Mouse (Mus musculus) left cerebral cortex, postnatal 36 days (tissue): ENCODE data around the gene Irf3. TPM values are rescaled to one million over a fixed set of nuclear protein-coding genes. Genes with fewer than 3 reads are reported as not detected.
"Not testable (repeated sequence)": the region's sequence is repeated elsewhere in the genome, so short reads cannot be mapped to it uniquely, and the experiment has no call there.

ENCODE experiments used
- DNase-seq, 2 experiments: peaks; one replicate each; pipeline ENCODE4 v3.0.0; 2021 to 2022; ENCODE audit warnings: low spot score in 2 of 2, mixed read lengths in 1 of 2
- intact Hi-C: fragments of 180-260 bp; cut with DNase I; formaldehyde crosslinking; loops from one replicate; pipeline ENCODE4 v1.15.1; 2025
- total RNA-seq, 2 experiments: library from RNA; stranded (reverse); gene quantifications; 2 replicates each; pipeline ENCODE4 v1.2.3; 2021

Gene Irf3
- total RNA-seq, 2 experiments from 2014 or later = 29.2 to 38.7 TPM

DNA sequence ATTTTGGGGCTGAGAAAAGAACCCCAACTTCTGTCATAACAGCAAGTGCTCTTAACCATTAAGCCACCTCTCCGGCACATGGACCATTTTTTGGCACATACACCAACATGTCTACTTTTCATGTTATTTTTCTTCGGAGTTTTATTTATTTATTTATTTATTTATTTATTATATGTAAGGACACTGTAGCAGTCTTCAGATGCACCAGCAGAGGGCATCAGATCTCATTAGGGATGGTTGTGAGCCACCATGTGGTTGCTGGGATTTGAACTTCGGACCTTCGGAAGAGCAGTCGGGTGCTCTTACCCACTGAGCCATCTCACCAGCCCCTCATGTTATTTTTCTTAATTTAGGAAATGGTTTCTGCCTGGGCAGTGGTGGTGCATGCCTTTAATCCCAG is 26.3 kb downstream of the Irf3 start:
- DNase-seq, intact Hi-C loops: not testable (repeated sequence)

DNA sequence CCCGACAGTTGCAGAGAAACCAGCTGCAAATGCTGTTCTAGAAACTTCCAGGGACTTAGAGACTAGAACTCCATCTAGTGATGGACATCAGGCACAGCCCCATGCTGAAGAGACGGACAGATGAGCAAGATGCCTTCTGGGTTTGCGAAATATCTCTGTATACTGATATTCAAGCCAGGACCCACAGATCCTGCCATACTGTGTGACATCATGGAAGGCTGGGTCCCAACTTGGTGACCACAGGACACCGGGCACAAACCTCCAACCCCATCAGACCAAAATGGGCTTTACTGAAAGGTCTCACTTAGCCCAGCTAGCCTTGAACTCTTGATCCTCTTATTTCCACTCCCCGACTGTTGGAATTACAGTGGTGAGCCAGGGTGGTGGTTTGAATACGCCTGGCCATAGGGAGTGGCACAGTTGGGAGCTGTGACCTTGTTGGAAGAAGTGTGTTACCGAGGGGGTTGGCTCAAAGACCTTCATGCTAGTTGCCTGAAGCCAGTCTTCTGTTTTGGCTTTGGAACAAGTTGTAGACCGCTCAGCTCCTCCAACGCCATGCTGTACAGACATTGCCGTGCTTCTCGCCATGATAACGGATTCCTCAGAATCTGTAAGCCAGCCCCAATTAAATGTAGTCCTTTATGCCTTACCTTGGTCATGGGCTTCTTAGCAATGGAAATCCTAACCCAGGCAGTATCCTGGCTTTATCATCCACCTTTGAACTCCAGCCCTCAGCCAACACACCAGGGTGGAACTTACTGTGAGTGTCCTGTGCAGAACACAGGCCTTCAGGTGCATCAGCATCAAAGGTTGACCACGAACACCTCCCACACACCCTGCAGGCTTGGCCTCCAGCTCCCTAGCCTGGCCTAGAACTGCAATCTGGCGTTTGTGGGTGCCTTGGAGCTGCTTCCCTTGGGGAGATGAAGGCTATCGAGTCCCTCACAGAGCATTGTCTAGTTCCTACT is 27.1 kb downstream of the Irf3 start:
- intact Hi-C loops = no loop called here
- no peak for DNase-seq

DNA sequence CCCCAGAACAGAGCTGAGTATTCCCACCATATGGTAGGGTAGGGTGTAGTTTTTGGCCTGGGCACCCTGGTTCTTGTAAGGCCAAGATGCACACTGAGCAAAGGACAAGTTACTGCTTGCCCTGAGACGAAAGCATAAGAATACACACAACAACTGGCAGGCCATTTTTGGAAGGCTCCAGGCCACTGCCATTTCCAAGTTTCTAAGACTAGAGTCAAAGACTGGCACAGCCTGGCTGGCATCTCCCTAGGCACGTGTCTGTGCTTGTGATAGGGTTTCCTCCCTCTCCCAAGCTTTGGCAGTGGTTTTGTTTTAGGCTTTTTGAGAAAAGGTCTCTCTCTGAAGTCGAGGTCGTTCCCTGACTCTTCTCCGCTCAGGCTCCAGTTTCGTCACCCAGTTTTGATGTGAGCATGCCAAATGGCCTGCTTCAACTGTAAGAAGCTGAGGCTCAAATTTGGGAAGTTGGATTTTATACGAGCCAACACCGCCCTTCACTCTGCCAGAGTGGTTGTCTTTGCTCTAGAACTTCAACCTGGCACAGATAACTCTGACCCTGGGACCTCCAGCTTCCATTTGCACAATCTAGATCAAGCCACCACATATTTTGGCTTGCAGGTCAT is 28.3 kb downstream of the Irf3 start:
- no peak for DNase-seq
- intact Hi-C loops = no loop called here

DNA sequence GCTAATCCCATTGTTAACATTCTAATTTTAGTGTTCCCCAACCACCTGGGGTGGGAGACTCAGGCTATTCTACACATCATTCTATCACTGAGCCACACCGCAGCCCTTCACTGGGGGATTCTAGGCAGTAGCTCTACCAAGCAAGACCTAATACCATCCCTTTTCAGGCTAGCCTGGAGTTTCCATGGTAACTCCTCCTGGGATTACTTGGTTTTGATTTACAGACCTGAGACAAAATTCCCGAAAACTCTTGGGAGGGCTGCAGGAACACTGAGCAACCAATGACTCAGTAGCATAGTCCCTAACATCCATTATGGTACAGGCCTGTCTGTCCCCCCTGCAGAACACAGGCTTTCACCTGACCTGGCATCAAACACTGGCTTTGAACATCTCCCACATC is 28.8 kb downstream of the Irf3 start:
- no peak for DNase-seq
- intact Hi-C loops = no loop called here

DNA sequence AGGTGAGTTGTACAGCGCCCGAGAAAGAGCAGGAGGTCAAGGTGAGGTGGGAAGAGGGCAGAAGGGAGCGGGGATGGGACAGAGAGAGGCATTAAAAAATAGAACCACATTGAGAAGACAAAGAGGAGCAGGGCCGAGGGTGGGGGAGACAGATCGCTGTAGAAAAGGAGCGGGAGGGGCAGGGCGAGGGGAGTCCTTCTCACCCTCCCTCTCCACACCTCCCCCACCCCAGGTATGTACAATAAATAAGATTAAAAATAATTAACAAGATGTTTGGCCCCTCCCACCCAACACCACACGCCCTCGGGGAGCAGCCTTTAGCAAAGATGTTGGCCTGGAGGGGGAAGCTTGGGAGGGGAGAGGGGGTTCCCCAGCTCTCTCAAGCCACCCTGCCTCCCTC is 30.3 kb downstream of the Irf3 start:
- no peak for DNase-seq
- intact Hi-C loops = no loop called here

DNA sequence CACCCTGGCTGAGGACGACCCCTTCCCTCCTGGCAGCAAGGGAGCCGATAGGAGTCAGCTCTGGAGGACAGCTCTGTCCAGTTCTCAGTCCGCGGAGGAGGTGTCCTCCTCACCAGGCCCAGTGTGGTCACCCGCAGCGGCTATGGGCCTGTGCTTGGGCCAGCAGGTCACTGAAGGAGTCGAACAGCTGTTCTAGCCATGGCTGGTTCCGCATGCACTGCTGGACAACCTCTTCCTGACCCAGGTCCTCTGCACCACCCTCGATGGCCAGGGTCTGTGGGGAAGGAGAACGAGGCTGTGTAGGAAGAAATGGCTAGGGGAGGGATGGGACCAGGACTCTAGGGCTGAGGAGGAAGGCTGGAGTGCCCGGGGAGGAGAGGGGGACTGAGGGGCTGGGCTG is 30.9 kb downstream of the Irf3 start:
- intact Hi-C loops = no loop called here
- DNase-seq = no peak

DNA sequence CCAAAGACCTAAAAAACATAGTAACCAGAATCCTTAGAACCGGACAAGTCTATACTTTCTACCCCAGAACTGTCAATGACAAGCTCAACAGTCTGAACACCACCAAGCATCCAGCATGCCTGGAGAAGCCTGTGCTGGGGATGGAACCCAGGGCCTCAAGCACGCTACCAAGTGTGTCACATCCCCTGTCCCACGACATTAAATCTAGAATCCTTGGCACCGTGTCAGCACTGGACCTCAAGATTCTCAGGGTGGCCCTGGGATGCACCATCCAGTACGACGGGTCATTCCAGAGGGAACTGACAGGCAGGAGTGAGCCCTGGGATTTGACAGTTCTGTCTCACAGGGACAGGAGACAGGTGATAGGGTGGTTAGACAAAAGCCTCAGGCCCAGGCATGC is 32.5 kb downstream of the Irf3 start:
- intact Hi-C loops = no loop called here
- no peak for DNase-seq

DNA sequence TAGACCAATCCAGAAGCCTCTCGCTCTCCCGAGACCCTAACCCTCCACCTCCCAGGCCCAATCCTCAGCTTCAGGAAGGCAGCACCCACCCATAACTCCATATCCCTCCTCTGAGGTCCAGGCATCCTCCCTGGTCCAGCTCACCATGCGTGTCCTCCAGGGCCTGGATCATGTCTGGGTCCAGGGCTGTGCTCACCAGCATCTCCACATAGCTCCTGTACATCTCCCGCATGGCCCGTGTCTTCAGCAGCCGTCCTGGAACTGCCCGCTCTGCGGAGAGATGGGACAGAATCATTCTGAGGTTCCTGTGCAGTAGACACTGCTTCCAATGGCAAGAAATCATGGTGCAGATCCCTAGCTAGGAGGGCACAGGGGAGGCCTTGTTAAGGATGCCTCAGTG is 33.4 kb downstream of the Irf3 start:
- DNase-seq = no peak
- intact Hi-C loops = no loop called here

DNA sequence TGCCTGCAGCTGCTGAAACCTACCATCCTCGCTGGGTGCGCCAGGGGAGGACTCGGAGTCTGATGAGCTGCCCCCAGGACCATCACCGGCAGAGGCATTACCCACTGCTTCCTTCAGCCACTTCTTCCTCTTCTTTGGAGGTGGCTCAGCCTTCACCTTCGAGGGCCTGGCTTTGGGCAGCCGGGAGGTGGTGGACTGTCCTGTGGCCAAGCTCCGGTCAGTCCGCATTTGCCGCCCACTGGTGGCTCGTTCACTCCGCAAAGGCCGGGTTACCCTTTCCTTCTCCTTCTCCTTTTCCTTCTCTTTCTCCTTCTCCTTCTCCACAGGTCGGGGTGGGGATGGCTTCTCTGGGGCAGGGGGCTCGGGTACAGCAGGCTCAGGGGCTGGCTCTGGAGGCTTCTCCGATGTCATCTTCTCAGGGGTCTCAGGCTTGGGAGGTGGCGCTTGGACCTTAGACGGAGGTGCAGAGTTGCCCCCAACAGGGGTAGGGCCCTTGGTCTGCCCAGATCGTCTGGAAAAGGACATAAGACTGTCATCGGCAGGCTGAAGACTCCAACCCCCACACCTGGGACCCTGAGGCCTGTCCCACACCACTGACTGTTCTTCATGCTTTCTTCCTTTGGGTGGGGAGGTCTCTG is 36.4 kb downstream of the Irf3 start:
- intact Hi-C loops = no loop called here
- no peak for DNase-seq

DNA sequence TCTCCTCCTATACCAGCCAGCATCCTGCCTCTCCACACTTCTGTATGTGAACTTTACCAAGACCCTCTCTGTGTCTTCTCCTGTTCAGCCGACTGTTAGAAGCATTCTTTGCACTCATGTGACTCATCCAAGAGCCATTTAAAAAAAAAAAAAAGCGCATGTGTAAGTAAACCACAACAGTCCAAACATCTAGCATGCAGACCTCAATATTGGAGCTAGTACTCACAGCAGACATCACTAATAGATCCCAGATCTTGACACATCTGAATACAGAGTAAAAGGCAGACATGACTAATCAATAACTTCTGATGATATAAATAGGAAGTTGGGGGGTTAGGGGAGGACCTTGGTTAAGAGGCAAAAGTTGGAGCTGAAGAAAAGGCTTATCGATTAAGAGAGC is 38.2 kb downstream of the Irf3 start:
- no peak for DNase-seq
- intact Hi-C loops = no loop called here

DNA sequence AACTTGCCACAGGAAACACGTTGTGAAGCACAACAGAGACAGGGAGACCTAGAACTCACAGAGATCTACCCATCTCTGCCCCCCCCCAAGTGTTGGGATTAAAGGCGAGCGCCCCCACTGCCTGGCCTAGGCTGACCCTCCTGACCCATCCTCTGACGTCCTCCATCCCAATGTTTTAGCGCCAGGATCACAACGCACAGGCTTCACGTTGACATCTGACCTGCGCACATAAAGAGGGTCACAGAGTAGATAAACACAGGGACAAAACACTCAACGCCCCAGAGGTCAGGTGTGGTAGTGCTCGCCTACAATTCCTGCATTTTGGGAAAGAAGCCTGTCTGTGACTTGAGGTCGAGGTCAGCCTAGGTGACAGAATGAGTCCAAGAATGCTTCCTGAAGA is 39.3 kb downstream of the Irf3 start:
- intact Hi-C loops = no loop called here
- DNase-seq = no peak

DNA sequence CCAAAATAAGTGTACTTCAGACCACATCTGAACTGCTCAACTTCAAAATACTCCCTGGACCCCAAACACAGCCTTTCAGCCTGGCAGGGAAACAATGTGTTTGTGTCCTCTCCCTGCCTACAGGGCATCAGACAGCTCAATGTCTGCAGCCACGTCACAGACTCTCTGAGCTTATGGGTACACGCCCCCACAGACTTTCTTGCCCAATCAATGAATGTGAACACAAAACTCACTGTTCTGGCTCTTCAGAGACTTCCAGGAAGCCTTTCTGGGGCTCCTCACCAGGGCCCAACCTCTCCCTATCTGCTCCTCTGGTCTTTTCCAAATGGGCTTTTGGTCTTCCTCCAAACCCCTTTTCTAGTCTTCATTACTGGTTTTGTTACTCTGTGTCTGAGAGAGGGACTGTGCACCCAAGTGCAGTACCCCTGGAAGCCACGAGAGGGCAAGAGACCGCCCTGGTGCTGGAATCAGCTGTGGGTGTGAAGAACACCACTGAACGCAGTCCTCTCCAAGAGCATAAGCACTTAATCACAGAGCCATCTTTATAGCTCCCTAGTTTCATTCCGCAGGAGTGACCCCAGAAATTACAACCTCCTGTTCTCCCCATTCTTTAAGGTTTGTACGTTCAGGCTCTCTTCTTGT is 40.4 kb downstream of the Irf3 start:
- no peak for DNase-seq
- intact Hi-C loops = no loop called here

DNA sequence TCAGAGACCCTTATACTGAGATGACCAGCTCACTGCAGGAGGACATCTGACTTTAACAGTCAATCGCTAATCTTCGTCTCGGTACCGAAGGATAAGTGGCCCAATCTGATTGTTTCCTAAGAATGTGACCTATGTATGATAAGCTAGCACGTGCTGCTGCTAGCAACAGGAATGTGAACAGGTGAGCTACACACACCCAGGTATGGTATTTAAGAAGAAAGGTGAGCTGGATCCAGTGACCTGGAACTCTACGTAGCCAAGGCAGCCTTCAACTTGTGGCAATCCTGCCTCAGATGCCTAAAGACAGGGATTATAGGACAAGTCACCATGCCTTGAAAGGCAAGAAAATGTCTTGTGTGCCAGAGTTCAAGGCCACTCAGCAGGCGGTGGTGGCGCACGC is 41.0 kb downstream of the Irf3 start:
- DNase-seq = no peak
- intact Hi-C loops = no loop called here

DNA sequence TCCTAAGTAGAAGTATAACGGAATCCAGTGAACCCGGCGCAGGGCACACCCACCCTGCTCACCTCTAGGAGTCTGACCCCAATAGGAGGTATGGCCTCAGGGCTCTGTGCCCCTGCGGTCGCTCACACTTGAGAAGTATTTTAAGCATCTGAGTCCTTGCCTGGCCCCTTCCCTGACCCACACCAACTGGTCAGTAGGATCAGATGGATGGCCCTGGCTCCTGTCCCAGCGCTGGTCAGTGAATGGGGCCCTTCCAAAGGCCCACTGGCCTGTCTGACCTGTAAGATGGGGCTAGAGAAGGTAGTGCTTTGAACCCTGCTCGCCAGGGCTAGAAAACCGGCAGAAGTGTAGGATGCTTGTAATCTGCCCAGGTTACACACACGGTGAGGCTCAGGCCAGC is 43.4 kb downstream of the Irf3 start:
- intact Hi-C loops = no loop called here
- DNase-seq = no peak

DNA sequence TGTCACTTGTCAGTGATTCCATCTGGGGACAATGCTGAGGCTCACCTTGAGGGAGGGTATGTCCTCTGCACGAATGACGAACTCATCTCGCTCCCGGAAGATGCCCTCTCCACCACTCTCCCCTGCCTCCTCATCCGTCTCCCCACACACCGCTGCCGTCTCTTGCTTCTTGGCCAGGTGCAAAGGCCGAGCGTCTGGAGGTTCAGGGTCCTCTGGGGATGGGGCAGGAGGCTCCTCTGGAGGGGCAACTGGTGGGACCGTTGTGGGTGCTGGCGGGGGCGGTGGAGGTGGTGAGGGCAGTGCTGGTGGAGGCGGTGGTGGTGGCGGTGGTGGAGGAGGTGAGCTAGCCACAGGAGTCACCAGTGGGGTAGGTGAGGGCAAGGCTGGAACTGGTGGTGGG is 45.9 kb downstream of the Irf3 start:
- no peak for DNase-seq

DNA sequence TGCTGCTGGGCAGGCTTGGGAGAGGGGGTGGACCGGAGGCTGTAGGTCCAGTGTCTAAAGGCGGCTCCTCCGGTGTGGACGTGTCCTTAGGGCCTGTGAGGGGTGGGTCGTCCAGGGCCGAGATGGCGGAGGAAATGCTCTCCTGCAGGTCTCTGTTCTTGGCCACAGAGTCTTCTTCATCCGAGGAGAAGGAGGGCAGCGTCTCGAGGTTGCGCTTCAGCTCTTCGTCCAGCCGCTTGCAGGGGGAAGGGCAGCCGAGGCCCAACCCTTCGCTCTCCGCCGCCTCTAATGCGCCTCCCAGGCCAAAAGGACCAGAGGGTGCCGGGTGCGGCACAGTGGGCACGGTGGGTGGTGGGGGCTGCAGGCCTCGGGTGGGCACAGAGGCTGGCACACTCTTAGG is 48.3 kb downstream of the Irf3 start:
- no peak for DNase-seq
- intact Hi-C loops = no loop called here

More for the DNA sequence above, 45.9 kb downstream of the Irf3 start:
- intact Hi-C loops = no loop called here

DNA sequence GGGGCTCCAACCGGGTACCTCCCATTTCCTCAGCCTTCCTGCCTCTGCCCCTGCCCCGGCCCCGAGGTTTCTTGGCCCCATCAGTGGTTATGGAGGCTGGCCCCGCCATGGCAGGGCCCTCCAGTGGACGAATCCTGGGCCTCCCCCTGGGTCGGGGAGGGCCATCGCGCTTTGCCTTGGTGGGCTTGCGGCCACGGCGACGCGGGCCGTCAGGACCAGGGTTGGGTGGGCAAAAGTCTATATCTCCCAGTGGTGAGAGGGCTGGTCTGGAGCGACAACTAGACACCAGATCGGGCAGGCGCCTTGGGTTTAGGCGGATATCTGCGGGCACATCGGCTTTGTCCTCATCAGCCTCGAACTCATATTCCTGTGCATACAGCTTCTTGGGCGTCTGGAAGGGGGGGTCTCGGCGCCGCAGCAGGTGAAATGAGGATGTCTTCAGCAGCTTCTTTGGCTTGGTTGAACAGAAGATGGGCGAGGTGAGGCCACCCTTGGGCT is 49.5 kb downstream of the Irf3 start:
- intact Hi-C loops = no loop called here
- no peak for DNase-seq

DNA sequence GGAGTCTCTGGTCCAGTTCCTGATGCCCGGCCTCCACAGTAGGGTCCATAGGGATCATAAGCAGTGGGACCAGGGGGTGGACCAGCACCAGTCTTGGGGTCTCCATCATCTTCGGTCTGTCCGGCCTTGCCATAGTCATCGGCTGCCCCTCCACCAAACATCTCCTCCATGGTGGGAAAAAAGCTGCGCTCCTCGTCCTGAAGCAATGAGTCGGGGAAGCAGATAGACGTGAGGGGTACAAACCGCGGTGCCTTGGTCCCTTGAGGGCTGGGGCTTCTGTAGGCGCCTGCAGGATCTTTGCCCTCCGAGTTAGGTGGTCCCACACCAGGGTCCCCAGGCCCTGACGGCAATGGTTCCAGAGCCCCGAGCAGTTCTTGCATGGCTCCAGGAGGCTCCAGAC is 50.0 kb downstream of the Irf3 start:
- intact Hi-C loops = no loop called here
- no peak for DNase-seq

DNA sequence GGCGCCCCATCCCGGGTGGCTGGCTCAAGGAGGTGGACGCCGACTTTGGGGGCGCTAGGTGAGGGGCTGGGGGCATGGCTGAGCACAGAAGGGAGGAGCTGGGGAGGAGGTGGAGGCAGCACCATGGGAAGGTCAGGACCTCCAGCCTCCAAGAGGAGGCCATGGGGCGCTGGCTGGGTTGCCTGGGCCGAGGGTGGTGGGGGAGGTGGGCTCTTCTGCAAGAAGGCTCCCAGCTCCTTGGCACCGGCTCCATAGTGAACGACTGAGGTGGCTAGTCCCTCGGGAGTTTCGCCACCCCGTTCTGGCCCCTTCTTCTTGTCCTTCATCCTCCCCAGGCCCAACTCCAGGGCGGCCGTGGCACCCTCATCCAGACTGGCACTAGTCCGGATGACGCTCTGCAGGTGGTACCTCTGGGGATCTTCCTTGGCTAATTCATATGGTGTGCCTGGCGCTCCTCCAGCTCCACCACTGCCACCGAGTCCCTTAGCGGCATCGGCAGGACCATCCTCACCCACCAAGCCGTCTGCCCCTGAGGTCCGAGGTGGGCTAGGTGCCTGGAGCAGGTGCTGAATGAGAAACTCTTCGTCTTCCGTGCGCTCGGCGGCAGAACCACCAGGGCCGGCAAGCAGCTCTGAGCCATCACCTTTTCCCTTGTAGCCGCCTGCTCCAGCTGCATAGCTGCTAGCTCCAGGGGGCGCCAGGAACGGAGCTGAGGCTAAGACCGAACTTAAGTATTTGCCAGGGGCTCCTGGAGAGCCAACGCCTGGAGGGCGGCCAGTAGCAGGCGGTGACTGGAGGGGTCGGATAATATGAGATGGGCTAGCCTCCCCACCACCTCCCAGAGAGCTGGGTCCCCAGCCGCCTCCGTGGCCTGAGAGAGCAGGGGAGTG is 50.8 kb downstream of the Irf3 start:
- no peak for DNase-seq
- intact Hi-C loops = no loop called here
